Mouse (Mus musculus) common myeloid progenitor, adult 5-6 weeks (primary cell): ENCODE measurements around the gene Gm49416. TPM values are rescaled to one million over a fixed set of nuclear protein-coding genes. Genes with fewer than 3 reads are reported as not detected.

ENCODE experiments used
- total RNA-seq: library from RNA; stranded (forward); fragments of 200-1000, 187-1606 nt; gene quantifications from 2 replicates; pipeline ENCODE4 v1.2.3, GENCODE M21; 2017

Gm49416 gene
- total RNA-seq, 1 experiment from 2014 or later: not detected

Other genes with a start within 250 kb of the Gm49416 start
- not detected in 2 replicates for gene Chrm1, start 225.1 kb upstream of the Gm49416 start, total RNA-seq
- gene Slc3a2, start 165.6 kb upstream of the Gm49416 start, total RNA-seq: 124 and 150 TPM in 2 replicates
- 121 and 149 TPM in 2 replicates for gene Wdr74, start 153.1 kb upstream of the Gm49416 start, total RNA-seq
- 1.5 and 5.8 TPM in 2 replicates for gene 1700092M07Rik, start 148.2 kb upstream of the Gm49416 start, total RNA-seq
- gene Stx5a, start 147.5 kb upstream of the Gm49416 start, total RNA-seq: 45.7 and 60.0 TPM in 2 replicates
- gene Nxf1, start 131.9 kb upstream of the Gm49416 start, total RNA-seq: 126 and 129 TPM in 2 replicates
- 36.9 and 48.2 TPM in 2 replicates for gene Tmem223, start 117.9 kb upstream of the Gm49416 start, total RNA-seq
- gene Tmem179b, start 114.5 kb upstream of the Gm49416 start, total RNA-seq: 57.4 and 60.0 TPM in 2 replicates
- 10.3 and 11.4 TPM in 2 replicates for gene Taf6l, start 102.5 kb upstream of the Gm49416 start, total RNA-seq
- gene Polr2g, start 90.3 kb upstream of the Gm49416 start, total RNA-seq: 52.9 and 62.4 TPM in 2 replicates
- gene Zbtb3, start 86.4 kb upstream of the Gm49416 start, total RNA-seq: 1.8 and 1.9 TPM in 2 replicates
- 65.7 and 68.2 TPM in 2 replicates for gene Ttc9c, start 69.6 kb upstream of the Gm49416 start, total RNA-seq
- gene Hnrnpul2, start 68.9 kb upstream of the Gm49416 start, total RNA-seq: 89.1 and 100 TPM in 2 replicates
- gene AC129217.1, start 59.2 kb upstream of the Gm49416 start, total RNA-seq: 4.2 TPM in 1 of 2 replicates, not detected in the other
- gene Bscl2, start 51.5 kb upstream of the Gm49416 start, total RNA-seq: 34.5 and 41.5 TPM in 2 replicates
- not detected in 2 replicates for gene Gng3, start 49.7 kb upstream of the Gm49416 start, total RNA-seq
- gene Lrrn4cl, start 38.2 kb upstream of the Gm49416 start, total RNA-seq: 0.73 TPM in 1 of 2 replicates, not detected in the other
- gene Ubxn1, start 17.4 kb upstream of the Gm49416 start, total RNA-seq: 176 and 210 TPM in 2 replicates
- 110 and 122 TPM in 2 replicates for gene Uqcc3, start 8.0 kb upstream of the Gm49416 start, total RNA-seq
- gene Lbhd1, start 5.2 kb upstream of the Gm49416 start, total RNA-seq: 7.7 and 35.4 TPM in 2 replicates
- not detected in 2 replicates for gene Gm49403, start 5.0 kb upstream of the Gm49416 start, total RNA-seq
- 53.0 and 62.6 TPM in 2 replicates for gene 1810009A15Rik, start 73 bp upstream of the Gm49416 start, total RNA-seq
- gene Ints5, start 4.1 kb downstream of the Gm49416 start, total RNA-seq: 10.5 and 18.5 TPM in 2 replicates
- 63.4 and 73.1 TPM in 2 replicates for gene Ganab, start 9.1 kb downstream of the Gm49416 start, total RNA-seq
- gene B3gat3, start 31.4 kb downstream of the Gm49416 start, total RNA-seq: 17.5 and 18.6 TPM in 2 replicates
- 2.0 and 3.2 TPM in 2 replicates for gene Rom1, start 40.4 kb downstream of the Gm49416 start, total RNA-seq
- gene Eml3, start 40.6 kb downstream of the Gm49416 start, total RNA-seq: 22.9 and 41.2 TPM in 2 replicates
- gene Mta2, start 52.9 kb downstream of the Gm49416 start, total RNA-seq: 151 and 180 TPM in 2 replicates
- gene Tut1, start 64.9 kb downstream of the Gm49416 start, total RNA-seq: 19.9 and 25.9 TPM in 2 replicates
- gene Eef1g, start 78.1 kb downstream of the Gm49416 start, total RNA-seq: 721 and 789 TPM in 2 replicates
- 14.1 and 14.9 TPM in 2 replicates for gene Ahnak, start 100.4 kb downstream of the Gm49416 start, total RNA-seq
- gene Scgb1a1, start 199.0 kb downstream of the Gm49416 start, total RNA-seq: not detected in 2 replicates
- 28.4 and 32.6 TPM in 2 replicates for gene Asrgl1, start 246.7 kb downstream of the Gm49416 start, total RNA-seq